Mouse (Mus musculus) neural tube, embryonic 13.5 days (tissue): ENCODE data around the gene Ankrd52. TPM values are rescaled to one million over a fixed set of nuclear protein-coding genes. Genes with fewer than 3 reads are reported as not detected.

Source experiments
- ATAC-seq: fragments of 200-750 bp; cut with Nextera tagmentation; 2 replicates; pipeline ENCODE4 v1.8.0; 2017; ENCODE audit warnings: low read depth, mild to moderate bottlenecking, moderate TSS enrichment, moderate library complexity
- H3K27ac ChIP-seq: fragments of 300-500 bp; sonication (generic); replicated peaks from 2 replicates; pipeline ENCODE4 v1.5.1; 2015; ENCODE audit warnings: moderate library complexity, mild to moderate bottlenecking, inconsistent platforms
- H3K27me3 ChIP-seq: fragments of 300-500 bp; sonication (generic); 2 replicates; pipeline ENCODE4 v1.6.1; 2015; ENCODE audit warnings: mild to moderate bottlenecking, inconsistent platforms
- H3K36me3 ChIP-seq: fragments of 300-500 bp; sonication (generic); 2 replicates; pipeline ENCODE4 v1.6.1; 2015; ENCODE audit warnings: mild to moderate bottlenecking, inconsistent platforms
- H3K4me1 ChIP-seq: fragments of 300-500 bp; sonication (generic); replicated peaks from 2 replicates; pipeline ENCODE4 v1.6.1; 2015; ENCODE audit warnings: inconsistent platforms
- H3K4me2 ChIP-seq: fragments of 300-500 bp; sonication (generic); 2 replicates; pipeline ENCODE4 v1.6.1; 2015; ENCODE audit warnings: inconsistent platforms, mild to moderate bottlenecking, moderate library complexity
- H3K4me3 ChIP-seq: fragments of 300-500 bp; sonication (generic); 2 replicates; pipeline ENCODE4 v1.5.1; 2015; ENCODE audit warnings: mild to moderate bottlenecking, inconsistent platforms
- H3K9ac ChIP-seq: fragments of 300-500 bp; sonication (generic); 2 replicates; pipeline ENCODE4 v1.6.1; 2015; ENCODE audit warnings: moderate library complexity, mild to moderate bottlenecking, inconsistent platforms
- H3K9me3 ChIP-seq: fragments of 300-500 bp; sonication (generic); 2 replicates; pipeline ENCODE4 v1.6.1; 2016; ENCODE audit warnings: inconsistent platforms
- WGBS: fragments of 180-500 bp; shearing (Covaris S2); methylation state at CpG from one replicate; pipeline ENCODE4 v1.1.7; 2015; 5-methylcytosine and 5-hydroxymethylcytosine counted together
- polyA plus RNA-seq: library from polyadenylated mRNA; unstranded; fragments of >200 nt; fragmentation: Nextera tagmentation; extraction: Ambion mirVana; gene quantifications from 2 replicates; pipeline ENCODE4 v1.2.1, GENCODE M21; 2015

Ankrd52 gene
- polyA plus RNA-seq, 1 experiment from 2014 or later, result 9.5 TPM

DNA sequence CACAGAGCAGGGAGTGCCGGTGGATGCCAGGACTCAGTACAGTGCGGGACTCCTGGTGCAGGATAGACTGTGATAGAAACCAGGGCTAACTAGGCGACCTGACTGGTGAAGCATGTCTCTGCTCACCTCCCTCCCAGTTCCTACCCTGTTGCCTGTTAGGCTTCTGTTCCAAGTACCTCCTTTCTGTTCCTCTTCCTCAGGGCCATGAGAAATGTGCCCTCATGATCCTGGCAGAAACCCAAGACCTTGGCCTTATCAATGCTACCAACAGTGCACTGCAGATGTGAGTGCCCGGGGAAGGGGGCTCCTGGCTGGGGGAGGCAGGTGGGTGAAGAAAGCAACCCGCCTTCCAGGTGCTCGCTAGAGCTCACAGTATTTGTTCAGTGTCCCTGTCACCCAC lies 12.7 kb downstream of the Ankrd52 start:
- no peaks in the 10 kb centered on the region for H3K27me3 ChIP-seq
- H3K9ac ChIP-seq, result no peak overlapping the region
- ATAC-seq, result no peak
- no peak overlapping the region for H3K4me3 ChIP-seq
- no peak overlapping the region for H3K27ac ChIP-seq
- H3K4me1 ChIP-seq, result no peaks in the 10 kb centered on the region
- H3K4me2 ChIP-seq, result no peak overlapping the region
- 88% methylated on average over 6 of the region's 6 CpGs for WGBS
- H3K9me3 ChIP-seq, result no peaks in the 10 kb centered on the region
- peaks cover 100% of the 10 kb centered on the region for H3K36me3 ChIP-seq

DNA sequence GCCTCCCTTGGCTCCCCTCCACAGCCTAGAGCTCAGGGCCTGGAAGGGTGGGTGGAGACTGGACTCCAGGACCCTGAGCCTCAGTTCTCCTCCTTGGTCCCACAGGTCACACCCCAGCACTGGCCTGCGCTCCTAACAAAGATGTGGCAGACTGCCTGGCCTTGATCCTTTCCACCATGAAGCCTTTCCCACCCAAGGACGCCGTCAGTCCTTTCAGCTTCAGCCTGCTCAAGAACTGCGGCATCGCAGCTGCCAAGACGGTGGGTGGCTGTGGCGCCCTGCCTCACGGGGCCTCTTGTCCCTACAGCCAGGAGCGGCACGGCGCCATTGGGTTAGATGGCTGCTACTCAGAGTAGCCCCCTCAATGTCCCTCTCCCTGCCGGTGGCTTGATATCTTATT lies 13.5 kb downstream of the Ankrd52 start:
- Histone ChIP-seq H3K36me3 (peaks cover 94% of the 10 kb centered on the region), H3K9ac (no peak overlapping the region), H3K4me1 (no peaks in the 10 kb centered on the region), H3K27me3 (no peaks in the 10 kb centered on the region), H3K27ac (no peak overlapping the region), H3K4me2 (no peak overlapping the region), H3K4me3 (no peak overlapping the region), H3K9me3 (no peaks in the 10 kb centered on the region)
- WGBS, result 89% methylated on average over 12 of the region's 12 CpGs
- no peak for ATAC-seq

DNA sequence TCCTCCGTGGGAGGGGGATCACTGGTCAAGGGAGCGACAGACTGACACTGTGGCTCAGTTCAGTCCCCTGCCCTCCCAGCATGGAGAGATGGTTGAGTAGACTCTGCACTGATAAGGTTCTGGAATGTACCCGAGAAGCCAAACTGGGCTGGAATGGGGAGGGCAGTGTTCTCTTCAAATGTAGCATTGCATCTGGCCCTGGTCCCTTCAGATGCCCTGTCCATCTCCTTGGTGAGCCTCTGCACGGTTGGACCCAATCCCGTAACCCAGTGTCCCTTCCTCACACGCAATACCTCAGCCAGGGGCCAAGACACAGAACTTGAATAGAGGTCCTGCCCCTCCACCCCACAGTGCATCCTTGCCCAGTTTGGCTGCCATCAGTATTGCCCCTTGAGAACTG lies 14.9 kb downstream of the Ankrd52 start:
- H3K27ac ChIP-seq, result no peak overlapping the region
- WGBS, result 81% methylated on average over 6 of the region's 6 CpGs
- H3K4me2 ChIP-seq, result no peak overlapping the region
- no peak for ATAC-seq
- no peaks in the 10 kb centered on the region for H3K27me3 ChIP-seq
- H3K4me3 ChIP-seq, result no peak overlapping the region
- peak overlapping the region; percentile 26; the same call in 1 of the 2 replicates for H3K9ac ChIP-seq
- 0 out of 2 replicates have a peak, but pooled peaks cover 2% of the 10 kb centered on the region for H3K4me1 ChIP-seq
- H3K36me3 ChIP-seq, result peaks cover 94% of the 10 kb centered on the region
- no peaks in the 10 kb centered on the region for H3K9me3 ChIP-seq

DNA sequence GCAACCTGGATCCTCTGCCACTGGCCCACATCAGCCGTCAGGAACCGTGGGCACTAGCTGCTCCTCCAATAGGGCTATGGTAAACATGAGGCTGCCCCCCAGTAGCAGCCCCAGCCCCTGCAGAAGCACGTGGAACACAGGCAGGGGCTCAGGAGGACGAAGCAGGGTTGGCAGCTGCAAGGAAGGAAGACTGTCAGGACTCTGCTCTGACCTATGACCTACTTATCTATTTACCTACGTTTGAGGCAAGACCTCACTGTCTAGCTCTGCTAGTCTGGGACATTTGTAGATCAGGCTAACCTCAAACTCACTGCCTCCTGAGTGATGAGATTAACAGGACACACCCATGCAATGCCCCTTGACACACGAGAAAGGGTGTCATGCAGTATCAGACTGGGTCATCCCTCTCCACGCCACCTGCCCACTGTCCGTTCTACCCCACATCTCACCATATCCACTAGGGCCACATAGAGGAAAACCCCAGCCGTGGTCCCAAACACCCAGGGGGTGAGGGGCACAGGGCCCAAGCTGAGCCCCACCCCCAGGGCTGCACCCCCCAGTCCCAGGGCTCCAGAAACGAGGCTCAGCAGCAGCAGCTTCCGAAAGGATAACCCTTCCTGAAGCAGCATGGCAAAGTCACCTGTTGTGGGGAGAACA lies 19.2 kb downstream of the Ankrd52 start:
- peaks cover 57% of the 10 kb centered on the region for H3K36me3 ChIP-seq
- ATAC-seq, result no peak
- 70% methylated on average over 11 of the region's 11 CpGs for WGBS

DNA sequence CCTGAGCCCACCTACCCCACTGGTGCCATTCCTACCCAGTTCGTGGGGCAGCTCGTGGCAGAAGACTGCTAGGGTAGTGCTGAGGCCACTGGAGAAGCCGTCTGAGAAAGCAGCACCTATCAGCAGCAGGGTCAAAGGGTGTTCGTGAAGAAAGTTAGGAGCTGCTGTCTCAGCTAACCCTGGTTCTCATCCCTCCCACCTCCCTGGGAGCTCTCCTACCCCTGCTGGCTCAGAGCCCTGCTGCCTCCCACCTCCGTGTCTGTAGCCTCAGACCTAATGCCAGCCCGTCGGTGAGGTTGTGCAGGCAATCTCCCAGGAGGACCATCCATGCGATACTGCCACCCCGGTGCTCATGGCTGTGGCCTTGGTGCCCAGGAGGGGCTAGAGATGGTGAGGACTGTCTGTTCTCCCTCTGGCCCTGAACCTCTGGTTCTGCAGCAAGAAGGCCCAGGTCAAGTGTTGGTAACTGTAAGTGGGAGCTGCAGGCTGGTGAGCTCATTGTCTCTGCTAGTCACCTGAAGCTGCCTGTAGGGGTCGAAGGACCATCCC lies 19.9 kb downstream of the Ankrd52 start:
- Histone ChIP-seq H3K9me3 (no peaks in the 10 kb centered on the region), H3K4me3 (no peak overlapping the region), H3K36me3 (peaks cover 56% of the 10 kb centered on the region), H3K9ac (no peak overlapping the region), H3K4me2 (no peak overlapping the region), H3K4me1 (peaks cover 8% of the 10 kb centered on the region; the same call in 1 of the 2 replicates), H3K27me3 (no peaks in the 10 kb centered on the region), H3K27ac (no peak overlapping the region)
- no peak for ATAC-seq
- WGBS, result 71% methylated on average over 10 of the region's 10 CpGs

More for the DNA sequence above, 19.2 kb downstream of the Ankrd52 start:
- no peak overlapping the region for H3K9ac ChIP-seq
- peaks cover 8% of the 10 kb centered on the region; the same call in 1 of the 2 replicates for H3K4me1 ChIP-seq
- H3K4me3 ChIP-seq, result no peak overlapping the region
- no peaks in the 10 kb centered on the region for H3K27me3 ChIP-seq
- no peaks in the 10 kb centered on the region for H3K9me3 ChIP-seq
- H3K27ac ChIP-seq, result no peak overlapping the region
- H3K4me2 ChIP-seq, result no peak overlapping the region

DNA sequence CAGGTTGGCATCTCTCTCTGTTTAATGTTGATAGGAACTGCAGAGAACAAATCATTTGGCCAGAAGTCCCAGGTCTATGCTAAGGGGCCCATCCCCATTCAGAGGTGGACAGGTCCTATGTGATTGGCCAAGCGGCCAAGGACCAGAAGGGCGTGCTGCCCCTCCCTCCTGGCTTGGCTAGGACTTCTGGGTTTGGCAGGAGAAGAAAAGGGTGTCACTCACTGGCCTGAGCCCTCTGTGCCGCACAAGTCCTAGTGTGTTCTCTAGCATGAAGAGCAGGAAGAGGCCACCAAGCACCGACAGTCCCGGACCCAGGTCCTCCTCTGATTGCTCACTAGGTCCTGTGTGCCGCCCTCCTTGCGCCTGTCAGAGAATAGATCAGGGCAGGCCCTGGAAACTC lies 20.6 kb downstream of the Ankrd52 start:
- Histone ChIP-seq H3K4me1 (peaks cover 8% of the 10 kb centered on the region; the same call in 1 of the 2 replicates), H3K9me3 (no peaks in the 10 kb centered on the region), H3K36me3 (peaks cover 53% of the 10 kb centered on the region), H3K27me3 (no peaks in the 10 kb centered on the region), H3K27ac (no peak overlapping the region), H3K4me3 (no peak overlapping the region), H3K9ac (no peak overlapping the region), H3K4me2 (no peak overlapping the region)
- WGBS, result 59% methylated on average over 7 of the region's 7 CpGs
- no peak for ATAC-seq

DNA sequence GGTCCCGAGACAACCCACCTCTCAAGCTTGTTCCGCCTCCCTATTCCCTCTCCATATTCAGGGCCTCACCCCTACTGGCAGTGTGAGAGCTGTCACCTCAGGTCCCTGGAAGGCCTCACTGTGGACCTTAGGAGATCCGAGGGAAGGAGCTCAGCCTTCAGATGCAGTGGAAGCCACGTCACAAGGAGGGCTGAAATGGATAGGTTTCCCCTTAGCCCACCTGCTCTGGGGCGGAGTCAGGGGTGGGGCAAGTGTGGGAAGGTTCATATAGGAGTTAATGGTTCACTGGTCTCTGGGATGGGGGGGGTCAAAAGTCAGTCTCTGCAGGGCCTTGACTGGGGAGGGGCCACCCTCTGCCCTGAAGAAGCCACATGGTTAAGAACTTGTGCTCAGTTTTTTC lies 23.4 kb downstream of the Ankrd52 start:
- WGBS, result 32% methylated on average over 5 of the region's 5 CpGs
- peaks cover 40% of the 10 kb centered on the region for H3K36me3 ChIP-seq
- no peak overlapping the region for H3K4me2 ChIP-seq
- ATAC-seq, result no peak
- no peak overlapping the region for H3K27ac ChIP-seq
- no peak overlapping the region for H3K9ac ChIP-seq
- H3K27me3 ChIP-seq, result no peaks in the 10 kb centered on the region
- H3K9me3 ChIP-seq, result no peaks in the 10 kb centered on the region
- H3K4me3 ChIP-seq, result no peak overlapping the region
- H3K4me1 ChIP-seq, result peaks cover 8% of the 10 kb centered on the region; the same call in 1 of the 2 replicates

DNA sequence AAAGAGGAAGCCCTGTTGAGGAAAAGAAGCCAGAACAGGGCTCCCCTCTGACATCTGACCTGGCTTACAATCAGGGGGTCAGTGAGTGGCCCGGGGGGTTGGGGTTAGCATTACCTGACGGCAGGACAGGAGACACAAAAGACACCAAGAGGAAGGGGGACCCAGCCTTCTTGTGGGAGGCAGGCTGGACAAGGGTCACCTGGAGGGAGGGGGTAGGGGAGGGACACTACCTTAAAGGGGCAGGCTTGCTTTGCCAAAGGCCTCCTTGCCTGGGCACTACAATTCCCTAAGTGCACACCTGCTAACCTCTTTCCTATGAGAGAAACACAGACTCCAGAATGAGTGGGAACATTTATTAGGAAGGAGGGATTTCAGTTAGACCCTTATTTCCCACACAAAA lies 24.1 kb downstream of the Ankrd52 start, which contains the start of gene Slc39a5:
Gene Slc39a5 (minus strand): TSS at position 174 of the 400 bp plus-strand sequence.
- Histone ChIP-seq H3K9me3 (no peaks in the 10 kb centered on the region), H3K4me1 (peaks cover 8% of the 10 kb centered on the region; the same call in 1 of the 2 replicates), H3K4me2 (no peak within 1 kb of the TSS), H3K27ac (no peak within 1 kb of the TSS), H3K27me3 (no peaks in the 10 kb centered on the region), H3K36me3 (peaks cover 37% of the 10 kb centered on the region), H3K9ac (no peak within 1 kb of the TSS), H3K4me3 (no peak within 1 kb of the TSS)
- no peak for ATAC-seq
- WGBS, result 18% methylated on average over 2 of the region's 2 CpGs

DNA sequence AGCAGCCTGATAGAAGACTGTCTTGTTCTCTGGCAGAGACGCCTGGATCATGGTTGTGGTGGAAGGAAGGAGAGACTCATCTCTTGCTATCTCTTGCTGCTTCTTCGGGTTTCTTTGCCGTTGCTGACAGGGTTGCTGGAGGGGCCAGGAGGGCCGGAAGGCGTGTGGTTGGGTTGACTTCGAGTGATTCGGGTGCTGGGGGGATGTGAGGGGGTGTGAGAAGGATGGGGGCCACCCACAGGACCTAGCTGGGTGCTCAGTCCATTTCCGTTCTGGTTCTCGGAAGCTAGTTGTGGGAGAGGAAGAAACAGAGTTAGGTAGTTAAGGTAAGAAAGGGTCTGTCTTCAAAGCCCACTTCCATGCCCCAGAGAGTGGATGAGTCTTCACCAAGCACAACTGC lies 24.7 kb downstream of the Ankrd52 start:
- WGBS, result 75% methylated on average over 9 of the region's 9 CpGs
- Histone ChIP-seq H3K27me3 (no peaks in the 10 kb centered on the region), H3K36me3 (peaks cover 37% of the 10 kb centered on the region), H3K27ac (no peak overlapping the region), H3K4me2 (no peak overlapping the region), H3K4me3 (no peak overlapping the region), H3K9me3 (no peaks in the 10 kb centered on the region), H3K4me1 (peaks cover 8% of the 10 kb centered on the region; the same call in 1 of the 2 replicates), H3K9ac (no peak overlapping the region)
- no peak for ATAC-seq

DNA sequence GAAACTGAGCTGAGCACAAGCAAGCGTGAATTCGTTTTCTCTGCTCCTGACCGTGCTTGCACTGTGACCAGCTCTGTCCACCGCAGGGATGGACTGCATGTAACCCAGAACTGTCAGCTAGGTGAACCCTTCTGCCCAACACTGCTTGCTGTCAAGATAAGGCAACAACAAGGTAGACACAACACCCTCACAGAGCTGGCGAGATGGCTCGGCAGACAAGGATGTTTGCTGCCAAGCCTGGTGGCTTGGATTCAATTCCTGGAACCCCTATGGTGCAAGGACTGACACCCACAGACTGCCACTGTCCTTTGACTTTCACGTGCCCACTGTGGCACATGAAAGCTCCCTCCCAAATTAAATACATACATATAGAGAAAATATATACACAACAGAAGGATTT lies 27.0 kb downstream of the Ankrd52 start:
- Histone ChIP-seq H3K4me1 (peaks cover 12% of the 10 kb centered on the region), H3K27ac (no peak overlapping the region), H3K36me3 (peaks cover 41% of the 10 kb centered on the region), H3K9ac (no peak overlapping the region), H3K27me3 (no peaks in the 10 kb centered on the region), H3K4me2 (no peak overlapping the region), H3K4me3 (no peak overlapping the region), H3K9me3 (no peaks in the 10 kb centered on the region)
- no peak for ATAC-seq
- WGBS, result 88% methylated on average over 7 of the region's 7 CpGs

DNA sequence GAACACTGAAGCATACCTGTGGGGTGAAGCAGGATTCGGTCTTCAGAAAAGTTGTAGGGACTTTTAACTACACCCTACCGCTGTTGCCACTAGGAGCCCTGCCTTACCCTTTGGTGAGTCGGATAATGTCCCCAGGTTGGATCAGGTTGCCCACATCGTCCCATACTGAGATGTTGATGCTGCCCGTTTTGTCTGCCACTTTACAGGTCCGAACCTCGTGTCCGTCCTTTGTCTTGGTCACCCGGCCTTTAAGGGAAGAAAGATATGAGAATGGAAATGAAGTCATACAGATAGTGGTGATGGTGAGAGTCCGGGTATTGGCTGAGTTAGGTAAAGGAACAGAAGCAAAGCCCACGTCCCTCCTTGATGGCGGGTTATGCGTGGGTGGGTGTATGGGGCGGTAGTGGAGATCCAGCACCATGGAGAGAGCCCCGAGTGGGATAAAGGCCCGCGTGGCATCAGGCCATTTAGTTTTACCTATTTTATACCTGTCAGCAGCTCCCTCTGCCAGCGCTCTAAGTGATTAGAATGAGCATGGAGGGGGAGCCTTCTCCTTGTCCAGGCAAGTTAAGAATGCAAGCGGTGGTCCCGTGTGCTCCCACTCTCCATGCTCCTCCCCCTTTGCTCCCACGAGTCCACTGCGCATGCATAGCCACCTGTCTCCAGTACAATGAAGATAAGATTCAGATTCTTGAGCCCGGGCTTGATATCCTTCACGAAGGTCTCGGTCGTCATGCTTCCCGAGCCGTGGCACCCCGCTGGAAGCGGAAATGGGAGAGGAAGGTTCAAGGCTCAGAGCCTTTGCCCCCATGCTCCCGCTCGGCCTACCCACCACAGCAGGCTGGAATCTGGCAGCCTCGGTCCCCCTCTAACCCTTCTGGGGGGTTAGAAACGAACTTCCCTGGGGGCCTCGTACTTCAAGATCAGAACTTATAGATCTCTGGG lies 31.9 kb downstream of the Ankrd52 start:
- peak; percentile 49 for ATAC-seq
- Histone ChIP-seq H3K27ac (peak overlapping the region; percentile 90), H3K4me3 (peak overlapping the region; percentile 92), H3K9ac (peak overlapping the region; percentile 86), H3K27me3 (no peaks in the 10 kb centered on the region), H3K36me3 (peaks cover 30% of the 10 kb centered on the region), H3K4me1 (peaks cover 44% of the 10 kb centered on the region), H3K9me3 (no peaks in the 10 kb centered on the region), H3K4me2 (peak overlapping the region; percentile 83)
- WGBS, result 18% methylated on average over 35 of the region's 35 CpGs
